Mouse (Mus musculus) adrenal gland, postnatal 10 days (tissue): ENCODE measurements around the gene Slc29a1. TPM values are rescaled to one million over a fixed set of nuclear protein-coding genes. Genes with fewer than 3 reads are reported as not detected.

Experiments used
- DNase-seq: peaks from one replicate; pipeline ENCODE4 v3.0.0; 2021; ENCODE audit warnings: mixed read lengths
- total RNA-seq, 2 experiments: library from RNA; stranded (reverse); gene quantifications; 2 replicates each; pipeline ENCODE4 v1.2.3; 2021

Slc29a1 gene
- total RNA-seq, 2 experiments from 2014 or later: 130 to 145 TPM

GRCm38 (mm10) chr17:45551816-45552451 is 47.5 kb downstream of the Slc29a1 start:
- DNase-seq: peak; percentile 86

GRCm38 (mm10) chr17:45551249-45551796 is 48.1 kb downstream of the Slc29a1 start:
- DNase-seq: no peak

GRCm38 (mm10) chr17:45550253-45550652 is 49.2 kb downstream of the Slc29a1 start:
- no peak for DNase-seq

- DNase-seq: no peak
Measured at GRCm38 (mm10) chr17:45549617-45550181, 49.7 kb downstream of the Slc29a1 start, which contains the start of gene Tmem151b. Tmem151b (minus strand) TSS chr17:45549677.

GRCm38 (mm10) chr17:45548541-45549512 is 50.6 kb downstream of the Slc29a1 start:
- no peak for DNase-seq

GRCm38 (mm10) chr17:45547461-45548190 is 51.8 kb downstream of the Slc29a1 start:
- no peak for DNase-seq

GRCm38 (mm10) chr17:45546941-45547340 is 52.5 kb downstream of the Slc29a1 start:
- DNase-seq: no peak

- no peak for DNase-seq
Measured at GRCm38 (mm10) chr17:45545278-45545961, 54.0 kb downstream of the Slc29a1 start.

GRCm38 (mm10) chr17:45544873-45545277 is 54.5 kb downstream of the Slc29a1 start:
- DNase-seq: no peak

GRCm38 (mm10) chr17:45544001-45544872 is 55.2 kb downstream of the Slc29a1 start:
- DNase-seq: no peak

GRCm38 (mm10) chr17:45543115-45543514 is 56.3 kb downstream of the Slc29a1 start:
- DNase-seq: no peak

- DNase-seq: no peak
Measured at GRCm38 (mm10) chr17:45542705-45543104, 56.7 kb downstream of the Slc29a1 start.

GRCm38 (mm10) chr17:45542129-45542528 is 57.3 kb downstream of the Slc29a1 start:
- DNase-seq: no peak

- DNase-seq: no peak
Measured at GRCm38 (mm10) chr17:45539664-45540063, 59.7 kb downstream of the Slc29a1 start.

- DNase-seq: no peak
Measured at GRCm38 (mm10) chr17:45538394-45538793, 61.0 kb downstream of the Slc29a1 start.

- DNase-seq: peak; percentile 70
Measured at GRCm38 (mm10) chr17:45536264-45536663, 63.1 kb downstream of the Slc29a1 start.
